8 mouse cellular contexts compared by ENCODE assay signal in genomic region chr11:31675430-31675829, GRCm38 (mm10). TPM values are rescaled to one million over a fixed set of nuclear protein-coding genes. Genes with fewer than 3 reads are reported as not detected.
A peak's percentile ranks its signal among the peaks of the same experiment; 100 is the strongest.
DNase-seq lines count a peak whose midpoint lies in the region; ATAC-seq lines count a peak whose summit lies in the region.

No protein-coding gene starts in this region.

- no peaks in the 10 kb centered on the region for H3K27me3 ChIP-seq in kidney, embryonic 14.5 days (ENCODE audit: control insufficient read depth, insufficient read depth, low read length)

- no peaks in the 10 kb centered on the region for H3K9me3 ChIP-seq in kidney, embryonic 14.5 days (ENCODE audit: control insufficient read depth, low read length)

- no peak for ATAC-seq in kidney, embryonic 14.5 days (ENCODE audit: low FRiP score, low TSS enrichment)
- no peak for ATAC-seq in megakaryocyte-erythroid progenitor cell, adult 5-6 weeks (replicated peaks; ENCODE audit: low FRiP score, low TSS enrichment, poor library complexity, severe bottlenecking)

- H3K9ac ChIP-seq in kidney, embryonic 14.5 days (ENCODE audit: low read depth, low read length), result no peak overlapping the region

- DNase-seq in kidney, adult 11 months, result peak; percentile 38
- peak; percentile 85 for DNase-seq in CD4-positive, CD25-positive, alpha-beta regulatory T cell, adult 2 months (ENCODE audit: low read depth, low spot score)
- DNase-seq in NIH3T3 (ENCODE audit: low read depth), result peak; percentile 82
- DNase-seq in embryo, embryonic 11 days, result peak; percentile 74
- peak; percentile 53 to 70 for DNase-seq in layer of hippocampus, postnatal 10 days (ENCODE audit: low spot score in 2 of 2)
- DNase-seq in retina, embryonic 14.5 days (ENCODE audit: low spot score), result peak; percentile 89

- no peak overlapping the region for H3K4me2 ChIP-seq in kidney, embryonic 14.5 days (replicated peaks; ENCODE audit: low read depth, low read length)

- no peak overlapping the region for H3K4me3 ChIP-seq in kidney, embryonic 14.5 days (ENCODE audit: low read length)

- H3K4me1 ChIP-seq in kidney, embryonic 14.5 days (ENCODE audit: control insufficient read depth, insufficient read depth, low read length), result peaks cover 4% of the 10 kb centered on the region

- H3K36me3 ChIP-seq in kidney, embryonic 14.5 days (ENCODE audit: control insufficient read depth, insufficient read depth, low read length), result no peaks in the 10 kb centered on the region

- 54% methylated on average over 2 of the region's 2 CpGs for WGBS in kidney, embryonic 14.5 days

- H3K27ac ChIP-seq in kidney, embryonic 14.5 days (ENCODE audit: low read depth, low read length), result no peak overlapping the region

RNA-seq across cellular contexts. Expression of gene Bod1, which starts 3.7 kb away (rescaled TPM):
- polyA plus RNA-seq in kidney, embryonic 14.5 days (2014; fragmentation: Nextera tagmentation; extraction: Ambion mirVana), result 104 and 107 TPM in 2 replicates
- 10 to 100 TPM; 85.7 to 92.4 TPM for total RNA-seq in layer of hippocampus, postnatal 10 days (2021)
- total RNA-seq in megakaryocyte-erythroid progenitor cell, adult 5-6 weeks (2014; fragmentation: Nextera tagmentation), result 6.9 and 12.2 TPM in 2 replicates
- 8.6 and 10.4 TPM in 2 replicates for total RNA-seq in megakaryocyte-erythroid progenitor cell, adult 5-6 weeks (2017)

Comparison
In these comparisons a context has a peak if more than half of its experiments do, and no peak if none do; other contexts are left out.
1. DNase-seq: peak in every context shown above with its lines; median percentile 89 in retina, embryonic 14.5 days; 85 in CD4-positive, CD25-positive, alpha-beta regulatory T cell, adult 2 months; 82 in NIH3T3; 74 in embryo, embryonic 11 days; 62 in layer of hippocampus, postnatal 10 days; 38 in kidney, adult 11 months.
2. RNA of gene Bod1, which starts 3.7 kb away (total RNA-seq): 85.7 to 92.4 TPM in layer of hippocampus, postnatal 10 days; 6.9 to 12.2 TPM in megakaryocyte-erythroid progenitor cell, adult 5-6 weeks; every median in the first group is over 4 times any median in the second.